Comparison of ENCODE assay signal across 9 mouse cellular contexts in the genomic region with DNA sequence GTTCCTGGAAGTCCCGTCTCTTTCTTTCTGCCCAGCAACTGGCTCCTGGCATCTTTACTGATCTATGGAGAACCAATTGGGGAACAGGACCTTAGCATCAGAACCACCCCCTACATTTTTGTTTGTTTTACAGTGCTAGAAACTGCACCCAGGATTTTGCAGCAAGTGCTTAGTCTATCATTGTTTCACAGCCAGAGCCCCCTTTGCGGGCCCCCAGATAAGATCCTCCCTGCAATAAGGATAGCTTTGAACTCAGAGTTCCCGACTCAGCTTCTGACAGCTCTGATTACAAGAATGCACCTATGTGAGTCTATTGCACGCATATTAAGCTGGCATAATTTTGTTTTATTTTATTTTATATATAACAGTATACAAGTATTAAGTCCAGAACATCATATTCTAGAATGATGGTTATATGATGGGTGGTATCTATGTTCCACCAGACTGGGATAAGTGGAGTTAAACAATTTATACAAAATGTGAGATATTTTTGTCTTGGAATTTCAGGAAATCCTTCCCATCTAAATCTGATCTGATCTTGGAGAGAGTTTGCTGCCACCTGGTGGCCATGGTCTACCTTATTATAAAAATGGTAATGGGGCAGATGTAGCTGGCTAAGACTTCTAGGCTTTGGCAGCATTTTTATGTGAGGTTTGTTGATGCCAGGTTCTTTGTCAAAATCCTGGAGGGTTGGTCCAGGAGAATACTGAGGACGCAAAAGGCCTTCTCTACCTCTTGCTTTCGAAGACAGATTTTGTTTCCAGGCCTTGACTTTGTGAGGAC. TPM values are rescaled to one million over a fixed set of nuclear protein-coding genes. Genes with fewer than 3 reads are reported as not detected.
DNase-seq lines count a peak whose midpoint lies in the region; ATAC-seq and TF ChIP-seq lines count a peak whose summit lies in the region.
"Had no signal": no experiment of that assay in that cellular context is flagged by ENCODE, and none has a peak within 500 bp of the region (broad histone marks: within the 10 kb centered on the region; RNA-seq: fewer than 3 reads in every experiment).

No protein-coding gene starts in this region.

- no peaks in the 10 kb centered on the region for H3K9me3 ChIP-seq in CH12.LX (replicated peaks; ENCODE audit: low read length)
- H3K9me3 ChIP-seq in forebrain, embryonic 10.5 days, result no peaks in the 10 kb centered on the region
- no peaks in the 10 kb centered on the region for H3K9me3 ChIP-seq in liver, embryonic 16.5 days (replicated peaks; ENCODE audit: control insufficient read depth, low read length)
- H3K9me3 ChIP-seq in neural tube, embryonic 15.5 days (replicated peaks), result no peaks in the 10 kb centered on the region
- H3K9me3 ChIP-seq: embryonic facial prominence, embryonic 15.5 days had no signal

- intact Hi-C loops in heart, postnatal 25 days (cut with DNase I), result loop anchor here (1.0 to 2.0 kb wide), 2 partner anchors 37 to 115 kb away; no protein-coding TSS in a partner anchor

- 84% methylated on average over 6 of the region's 6 CpGs for WGBS in forebrain, embryonic 10.5 days
- WGBS in liver, embryonic 16.5 days (ENCODE audit: insufficient replicate concordance), result 50% methylated on average over 6 of the region's 6 CpGs
- 66% methylated on average over 6 of the region's 6 CpGs for WGBS in neural tube, embryonic 15.5 days

- no peak overlapping the region for H3K4me3 ChIP-seq in CH12.LX (replicated peaks in 1 of 3; ENCODE audit: low read depth in 2 of 3, low read length in 2 of 3, poor library complexity in 1 of 3)
- no peak overlapping the region for H3K4me3 ChIP-seq in forebrain, embryonic 10.5 days
- H3K4me3 ChIP-seq in liver, embryonic 16.5 days (ENCODE audit: low read depth, low read length), result no peak overlapping the region
- H3K4me3 ChIP-seq in neural tube, embryonic 15.5 days (replicated peaks), result no peak overlapping the region
- H3K4me3 ChIP-seq: embryonic facial prominence, embryonic 15.5 days had no signal

- no peak for TF ChIP-seq POLR2A in CH12.LX (IDR thresholded peaks at IDR 0.05; ENCODE audit: low read depth, low read length)

- peaks cover 15% of the 10 kb centered on the region; the same call in 1 of the 2 replicates for H3K79me2 ChIP-seq in CH12.LX (replicated peaks; ENCODE audit: control insufficient read depth, extremely low read depth, insufficient read depth, poor library complexity, severe bottlenecking)

- in situ Hi-C loops in CH12.LX (cut with MboI; ENCODE audit: low pct_ligation_motif_present, low pct_unique_long_range_greater_than_20kb, low sequenced_read_pairs), result loop anchor here (5.0 kb wide), 1 partner anchor 34 kb away; no protein-coding TSS in a partner anchor

- no peak overlapping the region for H3K27ac ChIP-seq in CH12.LX (ENCODE audit: insufficient read depth, low read depth)
- H3K27ac ChIP-seq in forebrain, embryonic 10.5 days, result no peak overlapping the region; the same call in 1 of the 2 replicates
- peak overlapping the region; percentile 71 for H3K27ac ChIP-seq in liver, embryonic 16.5 days (ENCODE audit: low read length)
- H3K27ac ChIP-seq in neural tube, embryonic 15.5 days (replicated peaks), result peak overlapping the region; percentile 56; the same call in 1 of the 2 replicates

- no peak for TF ChIP-seq EP300 in CH12.LX (IDR thresholded peaks at IDR 0.05; ENCODE audit: low read length)

- TF ChIP-seq RAD21 in CH12.LX (IDR thresholded peaks at IDR 0.05; ENCODE audit: low read depth, low read length), result peak; percentile 59

- ATAC-seq in liver, embryonic 16.5 days (ENCODE audit: low read depth), result peak; percentile 58; the same call in 1 of the 2 replicates
- ATAC-seq in neural tube, embryonic 15.5 days (ENCODE audit: low FRiP score), result peak; percentile 17; the same call in 1 of the 2 replicates

- peak; percentile 27 for DNase-seq in CH12.LX (ENCODE audit: extremely low read depth)
- peak; percentile 42 for DNase-seq in c-Kit-positive CD71-negative TER-119-negative erythroid progenitor cells, embryonic 14.5 days (ENCODE audit: low read depth)
- DNase-seq in forebrain, embryonic 10.5 days (ENCODE audit: extremely low spot score, low spot score), result peak; percentile 66
- peak; percentile 18 for DNase-seq in heart, postnatal 25 days (ENCODE audit: low spot score)
- DNase-seq in layer of hippocampus, adult 11-12 months (ENCODE audit: low spot score), result peak; percentile 85
- peak; percentile 60 for DNase-seq in thymus, postnatal 0 days (ENCODE audit: low spot score)

- H3K4me2 ChIP-seq in CH12.LX (ENCODE audit: insufficient read depth, low read depth, poor library complexity, severe bottlenecking), result no peak overlapping the region
- H3K4me2 ChIP-seq in liver, embryonic 16.5 days (ENCODE audit: low read depth, low read length), result peak overlapping the region; percentile 18; the same call in 1 of the 2 replicates
- no peak overlapping the region for H3K4me2 ChIP-seq in neural tube, embryonic 15.5 days
- H3K4me2 ChIP-seq: embryonic facial prominence, embryonic 15.5 days had no signal

- peak; percentile 40 to 78; a peak in 3 of 4 replicates for TF ChIP-seq CTCF in CH12.LX (conservative IDR thresholded peaks at IDR 0.05 in 1 of 2, IDR thresholded peaks at IDR 0.05 in 1 of 2; ENCODE audit: low read depth in 2 of 2, low read length in 2 of 2)

- dilution Hi-C loops in CH12.LX (cut with MboI; ENCODE audit: extremely low pct_ligation_motif_present, extremely low pct_unique_long_range_greater_than_20kb, low sequenced_read_pairs), result no loop called here

- H3K27me3 ChIP-seq in CH12.LX (replicated peaks), result no peaks in the 10 kb centered on the region
- H3K27me3 ChIP-seq in forebrain, embryonic 10.5 days (ENCODE audit: poor library complexity, severe bottlenecking), result no peaks in the 10 kb centered on the region
- no peaks in the 10 kb centered on the region for H3K27me3 ChIP-seq in liver, embryonic 16.5 days (ENCODE audit: control insufficient read depth, insufficient read depth, low read depth, low read length)
- no peaks in the 10 kb centered on the region for H3K27me3 ChIP-seq in neural tube, embryonic 15.5 days (replicated peaks)
- H3K27me3 ChIP-seq: embryonic facial prominence, embryonic 15.5 days had no signal

- no peak overlapping the region for H3K9ac ChIP-seq in CH12.LX (ENCODE audit: insufficient read depth, low read depth)
- 0 out of 2 replicates have a peak overlapping the region, but pooled peaks have one; percentile 12 for H3K9ac ChIP-seq in liver, embryonic 16.5 days (ENCODE audit: low read depth, low read length)
- no peak overlapping the region for H3K9ac ChIP-seq in neural tube, embryonic 15.5 days (replicated peaks)
- H3K9ac ChIP-seq: embryonic facial prominence, embryonic 15.5 days had no signal

- H3K4me1 ChIP-seq in CH12.LX (ENCODE audit: control insufficient read depth in 1 of 2, insufficient read depth in 2 of 2), result no peaks in the 10 kb centered on the region
- H3K4me1 ChIP-seq in forebrain, embryonic 10.5 days, result peaks cover 12% of the 10 kb centered on the region
- peaks cover 25% of the 10 kb centered on the region for H3K4me1 ChIP-seq in liver, embryonic 16.5 days (ENCODE audit: control insufficient read depth, low read depth, low read length)
- peaks cover 14% of the 10 kb centered on the region for H3K4me1 ChIP-seq in neural tube, embryonic 15.5 days
- H3K4me1 ChIP-seq: embryonic facial prominence, embryonic 15.5 days had no signal

- peaks cover 9 to 25% of the 10 kb centered on the region in 2 experiments for H3K36me3 ChIP-seq in CH12.LX (replicated peaks in 1 of 2; ENCODE audit: control insufficient read depth in 1 of 2, insufficient read depth in 1 of 2, low read length in 1 of 2)
- peaks cover 33% of the 10 kb centered on the region for H3K36me3 ChIP-seq in forebrain, embryonic 10.5 days (replicated peaks)
- no peaks in the 10 kb centered on the region; the same call in 1 of the 2 replicates for H3K36me3 ChIP-seq in liver, embryonic 16.5 days (ENCODE audit: control insufficient read depth, insufficient read depth)
- H3K36me3 ChIP-seq in neural tube, embryonic 15.5 days, result peaks cover 8% of the 10 kb centered on the region; the same call in 1 of the 2 replicates

TF ChIP-seq in CH12.LX, 34 proteins besides CTCF, POLR2A, EP300 and RAD21:
- TF ChIP-seq MEF2A (IDR thresholded peaks at IDR 0.05; ENCODE audit: borderline replicate concordance, low read depth, low read length), result no peak
- peak; percentile 87 for TF ChIP-seq SMC3 (IDR thresholded peaks at IDR 0.05; ENCODE audit: low read depth, low read length)
- no peak for TF ChIP-seq PAX5 (IDR thresholded peaks at IDR 0.05; ENCODE audit: low read length)

RNA-seq across cellular contexts. Expression of gene Ube2r2, which starts 30.3 kb away (rescaled TPM):
- total RNA-seq in CH12.LX (2012; rRNA removed), result 30.4 and 31.7 TPM in 2 replicates
- total RNA-seq in CH12.LX (2014; rRNA removed), result 38.9 and 53.7 TPM in 2 replicates
- 83.7 and 90.9 TPM in 2 replicates for polyA plus RNA-seq in CH12.LX (2012; ENCODE audit: insufficient read length, low read depth)
- polyA plus RNA-seq in forebrain, embryonic 10.5 days (2016; fragmentation: Nextera tagmentation; extraction: Ambion mirVana), result 74.6 and 82.1 TPM in 2 replicates
- total RNA-seq in heart, postnatal 25 days (2021), result 100 to 1,000 TPM; 121 to 131 TPM
- 47.9 and 56.0 TPM in 2 replicates for polyA plus RNA-seq in liver, embryonic 16.5 days (2015; fragmentation: Nextera tagmentation; extraction: Ambion mirVana)
- 46.4 and 52.2 TPM in 2 replicates for polyA plus RNA-seq in neural tube, embryonic 15.5 days (2015; fragmentation: Nextera tagmentation; extraction: Ambion mirVana)
- 50.9 and 56.1 TPM in 2 replicates for polyA plus RNA-seq in thymus, postnatal 0 days (2015; fragmentation: Nextera tagmentation; extraction: Ambion mirVana)

RNA-seq across cellular contexts. Expression of gene Nol6, which starts 41.6 kb away (rescaled TPM):
- total RNA-seq in CH12.LX (2012; rRNA removed), result 30.0 and 38.1 TPM in 2 replicates
- 22.0 and 24.7 TPM in 2 replicates for total RNA-seq in CH12.LX (2014; rRNA removed)
- polyA plus RNA-seq in CH12.LX (2012; ENCODE audit: insufficient read length, low read depth), result 79.3 and 81.5 TPM in 2 replicates
- polyA plus RNA-seq in forebrain, embryonic 10.5 days (2016; fragmentation: Nextera tagmentation; extraction: Ambion mirVana), result 34.3 and 36.9 TPM in 2 replicates
- total RNA-seq in heart, postnatal 25 days (2021), result 10 to 100 TPM; 14.5 to 15.3 TPM
- 8.5 and 10.1 TPM in 2 replicates for polyA plus RNA-seq in liver, embryonic 16.5 days (2015; fragmentation: Nextera tagmentation; extraction: Ambion mirVana)
- 35.7 and 39.3 TPM in 2 replicates for polyA plus RNA-seq in neural tube, embryonic 15.5 days (2015; fragmentation: Nextera tagmentation; extraction: Ambion mirVana)
- polyA plus RNA-seq in thymus, postnatal 0 days (2015; fragmentation: Nextera tagmentation; extraction: Ambion mirVana), result 12.1 and 15.8 TPM in 2 replicates

Comparison
In these comparisons a context has a peak if more than half of its experiments do, and no peak if none do; other contexts are left out.
1. DNase-seq: peak in every context shown above with its lines; median percentile 85 in layer of hippocampus, adult 11-12 months; 66 in forebrain, embryonic 10.5 days; 60 in thymus, postnatal 0 days; 42 in c-Kit-positive CD71-negative TER-119-negative erythroid progenitor cells, embryonic 14.5 days; 27 in CH12.LX; 18 in heart, postnatal 25 days.
2. H3K27ac ChIP-seq: peak in liver, embryonic 16.5 days (single experiment) and neural tube, embryonic 15.5 days (single experiment); none in CH12.LX (single experiment) and forebrain, embryonic 10.5 days (single experiment).